Mouse (Mus musculus) kidney, adult 2 months (tissue): Measurements from ENCODE around the gene Slc39a11.

Experiments used
- CTCF ChIP-seq: fragments of 200-500 bp; conservative IDR thresholded peaks from 2 replicates; pipeline ENCODE4 v1.5.1; 2011; ENCODE audit warnings: low read depth, mild to moderate bottlenecking, control low read depth, low read length, moderate library complexity, mixed read lengths; ENCODE audit not compliant: insufficient read depth, insufficient read length
- POLR2A ChIP-seq: fragments of 200-500 bp; IDR thresholded peaks from one replicate; pipeline ENCODE4 v1.6.1; 2011; ENCODE audit warnings: low read depth, low read length, control low read depth

DNA sequence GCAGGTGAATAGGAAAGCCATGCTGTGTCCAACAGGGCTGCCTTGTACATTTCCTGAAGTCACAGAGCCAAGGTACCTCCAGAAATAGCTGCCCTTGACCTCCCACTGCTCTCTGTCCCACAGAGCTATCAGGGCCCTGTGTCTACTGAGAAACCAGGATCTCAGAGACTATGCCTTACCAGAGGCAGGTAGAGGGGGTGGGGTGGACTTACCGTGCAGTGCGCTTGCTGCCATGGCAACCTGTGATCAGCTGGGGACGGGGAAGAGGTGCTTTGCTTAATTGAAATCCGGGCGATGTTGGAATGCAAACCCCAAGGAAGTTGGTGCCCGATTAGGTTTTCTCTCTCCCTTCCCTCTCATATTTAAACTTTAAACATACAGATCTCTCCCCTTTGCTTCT is 260.2 kb downstream of the Slc39a11 start:
- TF ChIP-seq CTCF (no peak), POLR2A (no peak)
